Mouse (Mus musculus) hindbrain, embryonic 15.5 days (tissue): ENCODE measurements around the gene Ak4. TPM values are rescaled to one million over a fixed set of nuclear protein-coding genes. Genes with fewer than 3 reads are reported as not detected.

Source experiments
- ATAC-seq: fragments of 200-750 bp; cut with Nextera tagmentation; 2 replicates; pipeline ENCODE4 v1.8.0; 2017; ENCODE audit warnings: low read depth, moderate number of reproducible peaks, moderate TSS enrichment; ENCODE audit not compliant: low FRiP score
- H3K27ac ChIP-seq: fragments of 300-500 bp; sonication (generic); replicated peaks from 2 replicates; pipeline ENCODE4 v1.5.1; 2015; ENCODE audit warnings: mild to moderate bottlenecking, inconsistent platforms
- H3K27me3 ChIP-seq: fragments of 300-500 bp; sonication (generic); 2 replicates; pipeline ENCODE4 v1.6.1; 2015; ENCODE audit warnings: control low read depth, inconsistent platforms
- H3K36me3 ChIP-seq: fragments of 300-500 bp; sonication (generic); 2 replicates; pipeline ENCODE4 v1.6.1; 2015; ENCODE audit warnings: control low read depth, inconsistent platforms
- H3K4me1 ChIP-seq: fragments of 300-500 bp; sonication (generic); replicated peaks from 2 replicates; pipeline ENCODE4 v1.6.1; 2015; ENCODE audit warnings: control low read depth, inconsistent platforms
- H3K4me2 ChIP-seq: fragments of 300-500 bp; sonication (generic); 2 replicates; pipeline ENCODE4 v1.6.1; 2015; ENCODE audit warnings: moderate library complexity, mild to moderate bottlenecking, inconsistent platforms
- H3K4me3 ChIP-seq: fragments of 300-500 bp; sonication (generic); 2 replicates; pipeline ENCODE4 v1.5.1; 2015; ENCODE audit warnings: mild to moderate bottlenecking, inconsistent platforms
- H3K9ac ChIP-seq: fragments of 300-500 bp; sonication (generic); 2 replicates; pipeline ENCODE4 v1.6.1; 2015; ENCODE audit warnings: inconsistent platforms
- H3K9me3 ChIP-seq: fragments of 300-500 bp; sonication (generic); 2 replicates; pipeline ENCODE4 v1.6.1; 2016; ENCODE audit warnings: control low read depth, inconsistent platforms
- WGBS: fragments of 180-500 bp; shearing (Covaris S2); methylation state at CpG from one replicate; pipeline ENCODE4 v1.1.7; 2015; 5-methylcytosine and 5-hydroxymethylcytosine counted together
- polyA plus RNA-seq: library from polyadenylated mRNA; unstranded; fragments of >200 nt; fragmentation: Nextera tagmentation; extraction: Ambion mirVana; gene quantifications from 2 replicates; pipeline ENCODE4 v1.2.1, GENCODE M21; 2015

Ak4 gene
- polyA plus RNA-seq, 1 experiment from 2014 or later, result 10.2 TPM

- no peak overlapping the region for H3K4me3 ChIP-seq
- H3K9ac ChIP-seq, result no peak overlapping the region
- H3K36me3 ChIP-seq, result no peaks in the 10 kb centered on the region
- H3K27me3 ChIP-seq, result peaks cover 5% of the 10 kb centered on the region; the same call in 1 of the 2 replicates
- no peaks in the 10 kb centered on the region for H3K9me3 ChIP-seq
- peaks cover 7% of the 10 kb centered on the region for H3K4me1 ChIP-seq
- H3K27ac ChIP-seq, result no peak overlapping the region
- 81% methylated on average over 5 of the region's 5 CpGs for WGBS
- no peak for ATAC-seq
- no peak overlapping the region for H3K4me2 ChIP-seq
Observed at GRCm38 (mm10) chr4:101425119-101425518, 6.0 kb downstream of the Ak4 start.

DNA sequence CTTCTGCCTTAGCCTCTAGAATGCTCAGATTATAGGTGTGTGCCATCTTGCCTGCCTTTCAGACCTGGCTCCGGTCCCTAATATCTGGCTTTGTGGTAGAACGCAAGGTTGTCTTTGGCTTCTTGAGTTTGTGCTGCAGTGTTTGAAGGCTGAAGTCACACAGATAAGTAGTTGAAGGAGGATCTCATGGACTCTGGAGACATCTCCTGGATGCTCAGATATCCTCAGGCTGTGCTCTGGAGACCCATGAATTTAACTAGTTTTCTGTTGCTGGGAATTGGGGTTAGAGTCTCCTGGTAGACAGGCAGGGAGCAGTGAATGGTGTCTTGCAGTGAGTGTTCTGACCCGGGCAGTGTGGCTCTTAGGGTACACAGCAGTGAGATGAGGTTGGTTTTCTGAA lies 6.6 kb downstream of the Ak4 start:
- no peak for ATAC-seq
- H3K27me3 ChIP-seq, result peaks cover 3% of the 10 kb centered on the region; the same call in 1 of the 2 replicates

GRCm38 (mm10) chr4:101426566-101426965 lies 7.5 kb downstream of the Ak4 start:
- Histone ChIP-seq H3K27ac (no peak overlapping the region), H3K4me2 (no peak overlapping the region), H3K4me3 (no peak overlapping the region), H3K9ac (no peak overlapping the region), H3K27me3 (no peaks in the 10 kb centered on the region), H3K36me3 (no peaks in the 10 kb centered on the region), H3K9me3 (no peaks in the 10 kb centered on the region), H3K4me1 (no peaks in the 10 kb centered on the region)
- ATAC-seq, result no peak
- WGBS, result 92% methylated on average over 6 of the region's 6 CpGs

More for the DNA sequence above, 6.6 kb downstream of the Ak4 start:
- Histone ChIP-seq H3K4me3 (no peak overlapping the region), H3K9ac (no peak overlapping the region), H3K36me3 (no peaks in the 10 kb centered on the region), H3K4me1 (0 out of 2 replicates have a peak, but pooled peaks cover 3% of the 10 kb centered on the region), H3K4me2 (no peak overlapping the region), H3K9me3 (no peaks in the 10 kb centered on the region), H3K27ac (no peak overlapping the region)
- 91% methylated on average over 3 of the region's 3 CpGs for whole genome bisulfite sequencing

DNA sequence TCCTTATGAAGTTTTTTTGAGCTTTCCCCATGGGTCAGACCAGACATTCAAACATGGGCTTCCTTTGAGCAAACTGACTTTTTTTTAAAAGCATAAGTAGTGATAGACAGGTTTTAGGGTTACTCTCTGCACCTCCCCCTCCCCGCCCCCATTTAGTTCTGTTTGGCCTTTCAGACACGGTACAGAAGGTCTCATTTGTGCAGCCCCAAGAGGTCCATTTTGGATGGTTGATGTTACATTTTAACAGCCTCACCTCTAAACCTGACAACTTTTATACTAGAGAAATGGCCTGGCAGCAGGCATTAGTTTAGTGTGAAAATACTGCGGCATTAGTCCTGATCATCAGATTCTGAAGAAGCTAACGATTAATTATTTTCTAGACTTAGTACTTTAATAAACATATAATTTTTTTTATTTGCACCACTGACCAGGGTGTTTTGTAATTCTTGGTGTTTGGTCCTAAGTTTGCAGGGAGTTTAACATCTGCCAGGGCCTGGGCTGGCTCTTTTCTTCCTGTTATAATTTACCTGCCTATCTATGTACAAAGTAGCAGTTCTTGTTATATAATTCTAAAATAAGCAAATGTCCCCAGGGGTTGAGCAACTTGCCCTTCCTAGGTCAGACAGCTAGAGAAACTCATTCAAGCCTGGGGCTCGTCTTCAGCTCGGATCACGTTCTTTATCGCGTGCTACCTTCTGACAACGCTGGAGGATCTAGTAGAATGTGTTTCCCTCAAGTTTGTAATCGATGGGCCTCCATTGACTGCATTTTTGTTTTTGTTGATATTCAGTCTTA lies 9.0 kb downstream of the Ak4 start:
- Histone ChIP-seq H3K9ac (no peak overlapping the region), H3K27me3 (no peaks in the 10 kb centered on the region), H3K9me3 (no peaks in the 10 kb centered on the region), H3K36me3 (no peaks in the 10 kb centered on the region), H3K27ac (no peak overlapping the region), H3K4me3 (no peak overlapping the region), H3K4me1 (no peaks in the 10 kb centered on the region), H3K4me2 (no peak overlapping the region)
- 90% methylated on average over 11 of the region's 11 CpGs for WGBS
- no peak for ATAC-seq

DNA sequence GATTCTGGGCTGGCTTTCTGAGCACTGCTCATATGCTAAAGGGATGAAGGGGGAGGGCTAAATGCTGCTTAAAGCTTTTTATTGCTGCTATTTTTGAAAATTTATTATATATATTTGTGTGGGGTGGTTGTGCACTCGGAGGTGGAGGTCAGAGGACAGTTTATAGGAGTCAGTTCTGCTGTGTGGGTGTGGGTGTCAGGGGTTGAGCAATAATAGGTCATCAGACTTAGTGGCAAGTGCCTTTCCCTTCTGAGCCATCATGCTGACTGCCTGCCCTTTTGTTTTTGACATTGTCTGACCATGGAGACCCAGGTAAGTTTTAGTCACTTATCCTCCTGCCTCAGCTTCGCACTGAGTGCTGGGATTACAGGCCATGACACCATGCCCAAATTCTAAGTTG lies 10.0 kb downstream of the Ak4 start:
- no peak overlapping the region for H3K9ac ChIP-seq
- H3K36me3 ChIP-seq, result no peaks in the 10 kb centered on the region
- no peaks in the 10 kb centered on the region for H3K9me3 ChIP-seq
- ATAC-seq, result no peak
- H3K27ac ChIP-seq, result no peak overlapping the region
- H3K4me2 ChIP-seq, result no peak overlapping the region
- H3K27me3 ChIP-seq, result no peaks in the 10 kb centered on the region
- H3K4me1 ChIP-seq, result no peaks in the 10 kb centered on the region
- no peak overlapping the region for H3K4me3 ChIP-seq
- WGBS, result 94% methylated on average over 2 of the region's 2 CpGs

- H3K9ac ChIP-seq, result no peak overlapping the region
- H3K27me3 ChIP-seq, result no peaks in the 10 kb centered on the region
- no peaks in the 10 kb centered on the region for H3K9me3 ChIP-seq
- no peaks in the 10 kb centered on the region for H3K36me3 ChIP-seq
- no peak for ATAC-seq
- H3K27ac ChIP-seq, result no peak overlapping the region
- no peaks in the 10 kb centered on the region for H3K4me1 ChIP-seq
- 95% methylated on average over 6 of the region's 6 CpGs for WGBS
- no peak overlapping the region for H3K4me3 ChIP-seq
- H3K4me2 ChIP-seq, result no peak overlapping the region
Observed at GRCm38 (mm10) chr4:101430000-101430399, 10.9 kb downstream of the Ak4 start.

- 71% methylated on average over 8 of the region's 8 CpGs for WGBS
Observed at GRCm38 (mm10) chr4:101436761-101437512, 17.9 kb downstream of the Ak4 start.

GRCm38 (mm10) chr4:101438271-101438670 lies 19.2 kb downstream of the Ak4 start:
- Histone ChIP-seq H3K27me3 (no peaks in the 10 kb centered on the region), H3K27ac (no peak overlapping the region), H3K9me3 (no peaks in the 10 kb centered on the region), H3K4me1 (peaks cover 28% of the 10 kb centered on the region; the same call in 1 of the 2 replicates), H3K9ac (no peak overlapping the region), H3K4me3 (no peak overlapping the region), H3K4me2 (no peak overlapping the region), H3K36me3 (no peaks in the 10 kb centered on the region)
- ATAC-seq, result no peak
- 71% methylated on average over 8 of the region's 8 CpGs for WGBS

More at GRCm38 (mm10) chr4:101436761-101437512, 17.9 kb downstream of the Ak4 start:
- ATAC-seq, result peak; percentile 84
- Histone ChIP-seq H3K4me3 (no peak overlapping the region), H3K27me3 (no peaks in the 10 kb centered on the region), H3K27ac (peak overlapping the region; percentile 59), H3K9ac (no peak overlapping the region), H3K4me2 (no peak overlapping the region), H3K9me3 (no peaks in the 10 kb centered on the region), H3K36me3 (no peaks in the 10 kb centered on the region), H3K4me1 (peaks cover 28% of the 10 kb centered on the region; the same call in 1 of the 2 replicates)

- no peaks in the 10 kb centered on the region for H3K36me3 ChIP-seq
- H3K4me1 ChIP-seq, result peaks cover 28% of the 10 kb centered on the region; the same call in 1 of the 2 replicates
- 52% methylated on average over 13 of the region's 13 CpGs for WGBS
- no peak overlapping the region for H3K4me2 ChIP-seq
- no peak overlapping the region for H3K4me3 ChIP-seq
- H3K27ac ChIP-seq, result peak overlapping the region; percentile 55; the same call in 1 of the 2 replicates
- H3K27me3 ChIP-seq, result no peaks in the 10 kb centered on the region
- ATAC-seq, result peak; percentile 64; the same call in 1 of the 2 replicates
- H3K9me3 ChIP-seq, result no peaks in the 10 kb centered on the region
- no peak overlapping the region for H3K9ac ChIP-seq
Observed at GRCm38 (mm10) chr4:101439738-101440389, 20.8 kb downstream of the Ak4 start.

DNA sequence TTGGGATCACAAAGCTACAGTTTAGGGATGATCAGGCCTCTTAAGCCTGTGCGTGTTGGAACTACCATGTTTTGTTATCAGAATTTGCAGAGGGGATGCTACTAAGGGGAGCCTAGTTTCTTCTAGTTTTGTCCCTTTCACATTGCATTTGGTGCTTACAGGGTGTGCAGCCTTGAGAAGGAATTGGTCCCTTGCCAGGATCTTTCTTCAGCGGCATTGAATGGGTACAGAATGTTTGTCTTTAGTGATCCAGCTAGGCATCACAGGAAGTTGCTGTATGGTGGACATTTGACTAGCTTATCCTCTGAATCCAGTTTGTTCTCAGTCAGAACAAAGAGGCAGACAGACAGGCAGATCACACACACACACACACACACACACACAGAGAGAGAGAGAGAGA lies 23.7 kb downstream of the Ak4 start:
- Histone ChIP-seq H3K4me2 (no peak overlapping the region), H3K36me3 (no peaks in the 10 kb centered on the region), H3K9ac (no peak overlapping the region), H3K27ac (no peak overlapping the region), H3K4me1 (peaks cover 15% of the 10 kb centered on the region; the same call in 1 of the 2 replicates), H3K27me3 (no peaks in the 10 kb centered on the region), H3K4me3 (no peak overlapping the region), H3K9me3 (no peaks in the 10 kb centered on the region)
- ATAC-seq, result no peak
- WGBS, result 69% methylated on average over 2 of the region's 2 CpGs

DNA sequence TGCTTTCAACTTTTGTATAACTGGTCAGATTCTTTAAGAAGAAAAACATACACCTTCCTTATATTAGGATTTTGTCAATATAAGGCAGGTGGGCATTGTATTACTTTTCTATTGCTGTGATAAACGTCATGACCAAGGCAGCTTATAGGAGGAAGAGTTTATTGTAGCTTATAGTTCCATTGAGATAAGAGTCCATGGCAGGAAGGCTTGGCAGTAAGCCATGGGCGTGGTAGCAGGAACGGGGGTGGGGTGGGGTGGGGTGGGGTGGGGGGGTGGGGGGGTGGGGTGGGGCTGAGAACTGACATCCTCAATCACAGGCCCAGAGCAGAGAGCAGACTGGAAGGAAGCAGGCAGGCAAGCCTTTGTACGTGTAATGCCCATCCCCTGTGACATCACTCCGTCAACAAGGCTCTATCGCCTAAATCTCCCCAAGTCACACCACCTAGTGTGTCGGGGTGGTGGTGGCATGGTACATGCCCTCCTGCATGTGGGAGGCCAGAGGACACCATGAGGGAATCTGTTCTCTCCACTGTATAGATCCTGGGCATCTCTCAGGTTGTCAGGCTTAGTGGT lies 24.4 kb downstream of the Ak4 start:
- H3K4me2 ChIP-seq, result no peak overlapping the region
- WGBS, result 86% methylated on average over 7 of the region's 7 CpGs
- ATAC-seq, result no peak

More for the DNA sequence above, 24.4 kb downstream of the Ak4 start:
- Histone ChIP-seq H3K4me3 (no peak overlapping the region), H3K27me3 (no peaks in the 10 kb centered on the region), H3K27ac (no peak overlapping the region), H3K4me1 (0 out of 2 replicates have a peak, but pooled peaks cover 8% of the 10 kb centered on the region), H3K9me3 (no peaks in the 10 kb centered on the region), H3K36me3 (no peaks in the 10 kb centered on the region), H3K9ac (no peak overlapping the region)
